Mouse (Mus musculus) limb, embryonic 13.5 days (tissue): ENCODE measurements around the gene Coro1c. TPM values are rescaled to one million over a fixed set of nuclear protein-coding genes. Genes with fewer than 3 reads are reported as not detected.

Source experiments
- ATAC-seq: fragments of 200-750 bp; cut with Nextera tagmentation; 2 replicates; pipeline ENCODE4 v1.8.0; 2017; ENCODE audit warnings: low read depth, moderate number of reproducible peaks, moderate TSS enrichment; ENCODE audit not compliant: low FRiP score
- H3K27ac ChIP-seq: fragments of 300-500 bp; sonication (generic); 2 replicates; pipeline ENCODE4 v1.5.1; 2015; ENCODE audit warnings: inconsistent platforms, mild to moderate bottlenecking, moderate library complexity
- H3K27me3 ChIP-seq: fragments of 300-500 bp; sonication (generic); 2 replicates; pipeline ENCODE4 v1.6.1; 2015; ENCODE audit warnings: mild to moderate bottlenecking, inconsistent platforms
- H3K36me3 ChIP-seq: fragments of 300-500 bp; sonication (generic); 2 replicates; pipeline ENCODE4 v1.6.1; 2015; ENCODE audit warnings: inconsistent platforms, mild to moderate bottlenecking, moderate library complexity
- H3K4me1 ChIP-seq: fragments of 300-500 bp; sonication (generic); 2 replicates; pipeline ENCODE4 v1.6.1; 2015; ENCODE audit warnings: inconsistent platforms
- H3K4me2 ChIP-seq: fragments of 300-500 bp; sonication (generic); replicated peaks from 2 replicates; pipeline ENCODE4 v1.6.1; 2015; ENCODE audit warnings: inconsistent platforms, mild to moderate bottlenecking, moderate library complexity
- H3K4me3 ChIP-seq: fragments of 300-500 bp; sonication (generic); 2 replicates; pipeline ENCODE4 v1.5.1; 2015; ENCODE audit warnings: moderate library complexity, mild to moderate bottlenecking, inconsistent platforms
- H3K9ac ChIP-seq: fragments of 300-500 bp; sonication (generic); 2 replicates; pipeline ENCODE4 v1.6.1; 2015; ENCODE audit warnings: mild to moderate bottlenecking, inconsistent platforms
- H3K9me3 ChIP-seq: fragments of 300-500 bp; sonication (generic); 2 replicates; pipeline ENCODE4 v1.6.1; 2016; ENCODE audit warnings: inconsistent platforms
- WGBS: fragments of 180-500 bp; shearing (Covaris S2); methylation state at CpG from one replicate; pipeline ENCODE4 v1.1.7; 2015; 5-methylcytosine and 5-hydroxymethylcytosine counted together
- polyA plus RNA-seq: library from polyadenylated mRNA; unstranded; fragments of >200 nt; fragmentation: Nextera tagmentation; extraction: Ambion mirVana; gene quantifications from 2 replicates; pipeline ENCODE4 v1.2.1, GENCODE M21; 2015

Gene Coro1c
- polyA plus RNA-seq, 1 experiment from 2014 or later: 90.2 TPM

DNA sequence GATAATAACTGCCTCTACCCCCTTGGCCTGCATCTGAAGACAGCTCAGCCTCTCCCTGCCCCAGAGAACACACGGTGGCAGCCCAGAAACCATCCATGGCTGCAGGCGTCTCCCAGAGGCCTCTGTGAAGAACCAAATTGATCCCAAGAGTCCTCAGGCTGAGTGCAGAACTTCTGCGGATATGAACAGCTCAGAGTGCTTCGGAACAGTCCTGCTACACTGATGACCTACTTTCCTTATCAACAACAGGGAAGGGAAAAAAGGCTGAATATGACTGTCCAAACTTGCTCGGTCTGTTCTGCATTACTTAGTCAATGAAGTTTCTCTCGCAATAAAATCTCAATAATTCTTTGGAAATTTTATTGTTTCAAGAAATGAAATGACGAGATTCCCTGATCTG, 16.6 kb downstream of the Coro1c start:
- no peak for ATAC-seq
- WGBS: 79% methylated on average over 7 of the region's 7 CpGs
- no peaks in the 10 kb centered on the region for H3K27me3 ChIP-seq
- H3K4me3 ChIP-seq: no peak overlapping the region
- H3K36me3 ChIP-seq: no peaks in the 10 kb centered on the region; the same call in 1 of the 2 replicates
- H3K4me2 ChIP-seq: no peak overlapping the region
- no peak overlapping the region for H3K27ac ChIP-seq
- H3K4me1 ChIP-seq: peaks cover 42% of the 10 kb centered on the region
- 0 out of 2 replicates have a peak, but pooled peaks cover 3% of the 10 kb centered on the region for H3K9me3 ChIP-seq
- H3K9ac ChIP-seq: no peak overlapping the region

GRCm38 (mm10) chr5:113890874-113891273, 17.7 kb downstream of the Coro1c start:
- Histone ChIP-seq H3K4me3 (no peak overlapping the region), H3K36me3 (no peaks in the 10 kb centered on the region; the same call in 1 of the 2 replicates), H3K27me3 (no peaks in the 10 kb centered on the region), H3K4me1 (peaks cover 43% of the 10 kb centered on the region), H3K9me3 (0 out of 2 replicates have a peak, but pooled peaks cover 3% of the 10 kb centered on the region), H3K4me2 (no peak overlapping the region), H3K27ac (peak overlapping the region; percentile 48; the same call in 1 of the 2 replicates), H3K9ac (no peak overlapping the region)
- 80% methylated on average over 18 of the region's 18 CpGs for WGBS
- ATAC-seq: no peak

GRCm38 (mm10) chr5:113889912-113890311, 18.6 kb downstream of the Coro1c start:
- Histone ChIP-seq H3K4me3 (no peak overlapping the region), H3K9me3 (0 out of 2 replicates have a peak, but pooled peaks cover 3% of the 10 kb centered on the region), H3K4me1 (peaks cover 46% of the 10 kb centered on the region), H3K36me3 (no peaks in the 10 kb centered on the region; the same call in 1 of the 2 replicates), H3K9ac (no peak overlapping the region), H3K4me2 (no peak overlapping the region), H3K27me3 (no peaks in the 10 kb centered on the region), H3K27ac (no peak overlapping the region)
- ATAC-seq: no peak
- 49% methylated on average over 4 of the region's 4 CpGs for WGBS

- H3K9me3 ChIP-seq: 0 out of 2 replicates have a peak, but pooled peaks cover 3% of the 10 kb centered on the region
- no peak overlapping the region for H3K4me3 ChIP-seq
- peak overlapping the region; percentile 39 for H3K4me2 ChIP-seq
- WGBS: 20% methylated on average over 19 of the region's 19 CpGs
- peaks cover 46% of the 10 kb centered on the region for H3K4me1 ChIP-seq
- no peaks in the 10 kb centered on the region; the same call in 1 of the 2 replicates for H3K36me3 ChIP-seq
- peak; percentile 61 for ATAC-seq
- H3K9ac ChIP-seq: no peak overlapping the region
- H3K27ac ChIP-seq: peak overlapping the region; percentile 59; the same call in 1 of the 2 replicates
- H3K27me3 ChIP-seq: no peaks in the 10 kb centered on the region
Measured at GRCm38 (mm10) chr5:113889181-113889906, 19.2 kb downstream of the Coro1c start.

DNA sequence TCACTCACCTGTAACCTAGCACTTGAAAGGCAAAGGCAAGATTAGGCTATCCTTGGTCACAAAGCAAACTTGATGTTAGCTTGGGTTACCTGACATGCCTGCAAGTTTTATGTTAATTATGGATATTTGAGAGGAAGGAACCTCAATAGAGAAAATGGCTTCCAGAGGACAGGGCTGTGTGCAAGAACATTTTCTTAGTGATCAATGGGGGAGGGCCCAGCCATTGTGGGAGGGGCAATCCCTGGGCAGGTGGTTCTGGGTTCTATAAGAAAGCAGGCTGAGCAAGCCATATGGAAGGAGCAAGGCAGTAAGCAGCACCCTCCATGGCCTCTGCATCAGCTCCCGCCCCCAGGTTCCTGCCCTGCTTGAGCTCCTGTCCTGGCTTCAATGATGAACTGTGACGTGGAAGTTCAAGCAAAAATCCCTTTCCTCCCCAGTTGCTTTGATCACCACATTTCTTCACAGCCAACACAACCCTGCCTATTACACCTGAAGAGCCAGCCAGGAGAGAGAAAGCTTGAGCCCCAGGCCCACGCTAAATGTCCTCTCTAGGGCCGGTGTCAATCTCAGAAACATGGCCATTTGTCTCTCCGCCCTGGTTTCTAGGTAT, 20.3 kb downstream of the Coro1c start:
- Histone ChIP-seq H3K27ac (peak overlapping the region; percentile 59; the same call in 1 of the 2 replicates), H3K27me3 (no peaks in the 10 kb centered on the region), H3K4me2 (no peak overlapping the region), H3K9ac (no peak overlapping the region), H3K4me3 (no peak overlapping the region), H3K9me3 (0 out of 2 replicates have a peak, but pooled peaks cover 3% of the 10 kb centered on the region), H3K4me1 (peaks cover 51% of the 10 kb centered on the region), H3K36me3 (no peaks in the 10 kb centered on the region; the same call in 1 of the 2 replicates)
- no peak for ATAC-seq
- WGBS: 85% methylated on average over 5 of the region's 5 CpGs

GRCm38 (mm10) chr5:113887132-113887531, 21.4 kb downstream of the Coro1c start:
- H3K4me2 ChIP-seq: no peak overlapping the region
- H3K4me1 ChIP-seq: peaks cover 62% of the 10 kb centered on the region
- no peak overlapping the region for H3K27ac ChIP-seq
- H3K9ac ChIP-seq: no peak overlapping the region
- ATAC-seq: no peak
- no peak overlapping the region for H3K4me3 ChIP-seq
- H3K9me3 ChIP-seq: 0 out of 2 replicates have a peak, but pooled peaks cover 3% of the 10 kb centered on the region
- no peaks in the 10 kb centered on the region for H3K27me3 ChIP-seq
- WGBS: 63% methylated on average over 11 of the region's 11 CpGs
- H3K36me3 ChIP-seq: no peaks in the 10 kb centered on the region; the same call in 1 of the 2 replicates

DNA sequence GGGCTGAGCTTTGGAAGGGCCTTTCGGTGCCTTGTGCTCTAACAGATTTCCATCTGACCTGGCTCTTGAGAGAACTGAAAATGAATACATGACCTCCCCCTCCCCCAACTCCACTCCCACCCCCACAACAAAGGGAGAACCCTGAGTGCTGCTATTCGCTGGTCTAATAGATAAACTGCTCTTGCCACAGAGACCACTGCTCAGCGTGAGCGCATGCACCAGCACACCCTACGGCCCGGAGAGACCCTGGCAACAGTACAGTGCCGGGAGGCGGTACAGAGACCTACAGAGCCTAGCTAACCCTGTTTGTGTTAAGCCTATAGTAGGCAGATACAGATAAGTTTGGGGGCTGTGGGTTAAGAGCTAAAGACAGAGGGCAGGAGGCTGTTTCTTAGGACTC, 22.9 kb downstream of the Coro1c start:
- no peaks in the 10 kb centered on the region for H3K27me3 ChIP-seq
- no peak overlapping the region for H3K4me3 ChIP-seq
- WGBS: 88% methylated on average over 8 of the region's 8 CpGs
- no peak overlapping the region for H3K27ac ChIP-seq
- peaks cover 50% of the 10 kb centered on the region for H3K4me1 ChIP-seq
- no peak overlapping the region for H3K9ac ChIP-seq
- 0 out of 2 replicates have a peak, but pooled peaks cover 2% of the 10 kb centered on the region for H3K9me3 ChIP-seq
- no peak overlapping the region for H3K4me2 ChIP-seq
- ATAC-seq: no peak
- peaks cover 14% of the 10 kb centered on the region for H3K36me3 ChIP-seq

- no peak overlapping the region for H3K27ac ChIP-seq
- H3K4me1 ChIP-seq: peaks cover 41% of the 10 kb centered on the region
- no peak for ATAC-seq
- H3K9ac ChIP-seq: no peak overlapping the region
- H3K4me3 ChIP-seq: no peak overlapping the region
- H3K27me3 ChIP-seq: no peaks in the 10 kb centered on the region
- 89% methylated on average over 7 of the region's 7 CpGs for WGBS
- peaks cover 23% of the 10 kb centered on the region for H3K36me3 ChIP-seq
- H3K9me3 ChIP-seq: no peaks in the 10 kb centered on the region
- H3K4me2 ChIP-seq: no peak overlapping the region
Measured at GRCm38 (mm10) chr5:113884750-113885149, 23.8 kb downstream of the Coro1c start.

DNA sequence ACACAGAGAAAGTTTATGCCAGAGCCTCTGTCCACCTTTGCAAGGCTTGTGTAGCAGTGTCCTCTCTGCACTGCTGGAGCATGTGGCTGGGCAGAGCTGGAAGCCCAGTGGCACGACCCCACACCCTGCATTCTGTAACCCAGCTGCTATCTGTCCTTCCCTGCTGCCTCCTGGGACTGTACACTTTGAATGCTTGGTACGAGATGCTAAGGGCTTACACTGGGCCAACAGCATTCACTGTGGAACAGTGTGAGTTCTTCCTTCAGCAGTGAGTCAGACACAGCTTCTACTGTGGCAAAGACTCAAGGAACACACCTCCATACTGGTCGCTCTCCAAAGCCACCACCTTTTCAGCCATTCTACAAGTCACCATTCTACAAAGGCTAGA, 25.2 kb downstream of the Coro1c start:
- ATAC-seq: 0 out of 2 replicates have a peak, but pooled peaks have one; percentile 8

DNA sequence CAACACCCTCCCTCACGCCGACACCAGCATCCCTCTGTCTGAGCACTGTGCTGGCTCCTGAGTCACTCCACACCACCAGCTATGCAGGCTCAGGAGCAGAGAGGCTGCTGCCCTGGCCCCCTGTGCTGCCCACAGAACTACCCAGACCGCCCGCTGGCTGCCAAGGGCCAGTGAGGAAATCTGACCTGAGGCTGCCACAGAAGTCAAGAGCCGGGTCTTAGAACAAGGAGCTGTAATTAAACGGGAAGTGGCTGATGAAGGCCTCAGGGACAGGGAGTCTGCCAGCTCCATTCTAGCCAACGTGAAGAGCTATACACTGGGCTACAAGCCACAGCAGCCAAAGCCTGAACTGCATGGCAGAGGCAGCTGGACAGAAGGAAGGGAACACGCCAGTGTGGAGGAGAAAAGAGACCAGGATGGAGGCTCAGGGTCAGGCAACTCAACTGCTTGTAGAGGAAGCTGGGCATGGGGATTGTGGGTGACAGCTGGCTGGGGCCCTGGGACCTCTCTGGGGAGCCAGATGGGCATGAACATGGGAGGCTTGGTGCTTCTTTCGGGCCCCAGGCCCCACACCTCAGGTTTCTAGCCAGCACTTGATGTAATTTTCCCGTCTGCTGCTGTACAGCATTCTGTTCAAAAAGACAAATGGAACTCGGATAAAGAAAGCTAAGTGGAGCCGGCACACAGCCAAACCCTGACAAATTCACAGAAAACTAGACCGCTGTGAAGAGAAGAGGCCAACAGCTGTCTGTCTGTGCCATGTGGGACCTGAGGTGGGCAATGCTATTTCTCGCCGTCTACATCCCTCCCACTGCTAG, 25.8 kb downstream of the Coro1c start:
- no peaks in the 10 kb centered on the region for H3K27me3 ChIP-seq
- peak overlapping the region; percentile 43 for H3K9ac ChIP-seq
- H3K4me3 ChIP-seq: no peak overlapping the region
- H3K36me3 ChIP-seq: peaks cover 34% of the 10 kb centered on the region
- H3K4me1 ChIP-seq: peaks cover 26% of the 10 kb centered on the region
- H3K4me2 ChIP-seq: no peak overlapping the region
- ATAC-seq: no peak
- WGBS: 63% methylated on average over 15 of the region's 15 CpGs
- H3K9me3 ChIP-seq: no peaks in the 10 kb centered on the region
- peak overlapping the region; percentile 52; the same call in 1 of the 2 replicates for H3K27ac ChIP-seq

More for the DNA sequence above, 25.2 kb downstream of the Coro1c start:
- 68% methylated on average over 3 of the region's 3 CpGs for WGBS
- Histone ChIP-seq H3K4me3 (no peak overlapping the region), H3K4me2 (no peak overlapping the region), H3K9ac (peak overlapping the region; percentile 2), H3K27ac (peak overlapping the region; percentile 52; the same call in 1 of the 2 replicates), H3K9me3 (no peaks in the 10 kb centered on the region), H3K36me3 (peaks cover 34% of the 10 kb centered on the region), H3K4me1 (peaks cover 28% of the 10 kb centered on the region), H3K27me3 (no peaks in the 10 kb centered on the region)

DNA sequence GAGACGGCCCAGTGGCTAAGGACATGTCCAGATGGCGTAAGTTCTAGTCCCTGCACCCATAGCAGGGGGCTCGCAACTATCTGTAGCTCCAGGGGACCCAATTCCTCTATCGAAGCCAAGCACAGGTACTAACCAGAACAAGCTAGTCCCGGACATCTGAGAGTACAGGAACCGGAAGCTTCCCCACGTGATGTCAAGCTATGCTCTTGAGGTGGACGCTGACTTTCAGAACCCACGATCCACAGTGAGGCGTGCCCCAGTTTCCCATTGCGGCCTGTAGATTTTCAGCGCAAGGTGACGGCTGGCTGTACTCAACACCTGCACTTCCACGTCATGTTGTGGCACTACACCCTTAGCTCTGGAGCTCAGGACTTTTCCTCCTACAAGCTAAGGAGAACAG, 27.4 kb downstream of the Coro1c start:
- 91% methylated on average over 14 of the region's 14 CpGs for WGBS
- ATAC-seq: no peak

More for the DNA sequence above, 27.4 kb downstream of the Coro1c start:
- Histone ChIP-seq H3K9ac (no peak overlapping the region), H3K27me3 (no peaks in the 10 kb centered on the region), H3K9me3 (no peaks in the 10 kb centered on the region), H3K4me3 (no peak overlapping the region), H3K36me3 (peaks cover 42% of the 10 kb centered on the region), H3K4me1 (peaks cover 21% of the 10 kb centered on the region), H3K4me2 (no peak overlapping the region), H3K27ac (no peak overlapping the region)
